Mouse (Mus musculus) thymus, postnatal 25 days (tissue): ENCODE measurements at regions not wholly inside any gene's neighbourhood (a gene's known extent, or its start where the extent isn't known, plus 50 kb on each side); places are given as distances from the start of the nearest gene placed in this dataset.
A peak's percentile ranks its signal among the peaks of the same experiment; 100 is the strongest.

Source experiments
- DNase-seq: peaks from one replicate; pipeline ENCODE4 v3.0.0; 2022

DNA sequence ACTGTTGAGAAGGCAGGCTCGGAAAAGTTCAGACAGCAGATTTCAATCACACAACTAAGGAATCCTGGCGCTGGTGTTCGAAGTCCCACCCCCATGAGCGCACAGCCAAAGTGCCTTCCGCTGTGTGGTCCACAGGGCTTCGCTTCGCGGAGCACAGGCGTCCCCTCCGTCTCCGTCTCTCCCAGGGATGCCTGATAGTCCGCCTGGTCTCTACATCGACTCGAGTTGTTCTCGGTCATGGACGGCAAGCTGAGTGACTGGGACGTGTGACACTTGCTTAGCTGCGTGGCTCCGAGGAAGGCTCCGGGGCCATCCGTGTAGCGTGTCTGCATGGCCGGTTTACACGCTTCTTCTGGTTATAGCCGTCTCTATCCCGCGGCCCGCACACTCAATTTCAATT, 224.0 kb downstream of the Gm26897 start:
- DNase-seq: no peak

DNA sequence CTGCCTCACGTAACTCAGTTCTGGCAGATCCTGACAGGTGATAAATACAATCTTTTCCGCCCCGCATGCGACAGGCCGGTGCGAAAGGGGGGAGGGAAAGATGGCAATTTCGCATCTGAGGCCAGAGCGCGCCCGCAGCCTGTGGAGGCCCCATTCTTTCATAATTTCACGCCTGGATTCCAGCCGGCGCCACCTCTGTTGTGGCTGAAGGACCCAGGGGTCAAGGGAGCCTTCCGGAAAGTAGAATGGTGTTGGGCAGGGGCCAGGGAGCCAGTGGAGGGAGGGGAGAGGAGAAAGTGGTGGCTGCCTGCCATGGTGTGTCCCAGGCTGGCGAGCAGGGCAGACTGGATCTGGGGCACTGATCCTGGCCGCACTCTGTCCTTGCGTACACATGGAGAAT, 224.5 kb downstream of the Gm26897 start:
- no peak for DNase-seq

DNA sequence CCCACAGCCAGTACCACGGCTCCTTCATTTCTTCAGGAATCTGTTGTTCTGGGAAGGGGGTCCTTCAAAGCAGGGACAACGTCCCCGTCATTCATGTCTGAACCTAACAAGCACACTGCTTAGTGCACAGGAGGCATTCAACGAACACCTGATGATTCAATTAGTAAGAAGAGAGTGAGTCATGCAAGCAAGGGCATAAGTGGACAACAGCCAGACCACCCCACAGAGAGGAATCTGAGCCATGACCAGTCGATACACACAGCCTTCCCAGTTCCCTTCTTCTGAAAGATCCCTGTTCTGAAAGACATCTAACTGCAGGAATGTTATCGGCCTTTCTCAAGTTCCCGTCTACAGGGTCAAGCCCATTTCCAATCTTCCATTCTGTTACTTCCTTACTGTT, 231.6 kb downstream of the Gm26897 start:
- DNase-seq: no peak

DNA sequence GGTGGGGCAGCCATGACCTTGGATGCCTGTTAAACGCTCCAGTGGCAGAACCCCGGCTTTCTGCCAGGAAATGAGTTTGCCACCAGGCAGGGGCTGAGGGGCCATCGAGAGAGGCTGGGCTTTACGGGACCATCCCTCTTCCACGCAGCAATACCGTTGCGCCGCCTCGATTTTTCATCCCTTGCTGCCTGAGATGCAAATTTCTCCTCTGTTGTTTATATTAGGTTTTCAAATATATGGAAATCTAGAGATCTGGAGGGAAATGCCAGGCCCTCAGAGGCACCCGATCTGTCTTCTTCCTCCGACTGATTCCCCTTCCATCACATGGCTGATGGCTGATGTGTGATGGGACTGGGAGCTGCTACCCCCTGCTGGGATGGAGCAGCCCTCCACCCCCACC, 234.4 kb downstream of the Gm26897 start:
- no peak for DNase-seq

DNA sequence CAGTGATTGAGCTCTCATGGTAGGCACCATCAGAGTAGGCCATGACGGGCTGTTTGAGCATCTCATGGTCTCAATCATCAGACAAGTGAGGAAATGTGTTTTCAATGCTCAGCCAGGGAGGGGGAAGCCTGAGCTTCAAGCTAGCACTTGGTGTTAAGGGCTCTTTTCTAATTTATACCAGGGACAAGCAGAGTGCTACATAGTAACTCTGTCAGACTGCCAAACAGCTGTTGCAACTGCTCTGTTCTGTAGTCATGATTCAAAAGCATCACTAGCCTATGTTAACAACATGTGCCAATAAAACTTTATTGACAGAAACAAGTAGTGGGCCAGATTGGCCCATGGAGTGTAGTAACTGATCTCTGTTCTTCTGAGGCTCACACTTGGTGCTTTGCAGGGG, 235.0 kb downstream of the Gm26897 start:
- no peak for DNase-seq

DNA sequence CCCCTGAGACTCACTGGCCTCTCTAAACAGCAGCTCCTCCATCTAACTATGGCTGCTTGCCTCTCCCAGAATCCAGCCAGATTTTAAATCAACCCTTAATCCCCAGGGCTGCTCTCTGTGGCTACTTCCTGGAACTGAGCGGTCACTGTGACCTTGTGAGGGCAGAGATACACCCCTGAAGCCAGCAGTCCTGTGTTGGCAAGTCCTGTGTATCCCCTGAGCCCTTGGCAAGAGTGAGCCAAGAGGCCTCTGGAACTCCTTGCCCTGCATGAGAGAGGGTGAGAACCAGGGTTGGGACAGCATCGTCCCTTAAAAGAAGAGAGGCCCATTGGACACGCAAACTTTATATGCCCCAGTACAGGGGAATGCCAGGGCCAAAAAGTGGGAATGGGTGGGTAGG, 237.5 kb downstream of the Gm26897 start:
- DNase-seq: no peak

DNA sequence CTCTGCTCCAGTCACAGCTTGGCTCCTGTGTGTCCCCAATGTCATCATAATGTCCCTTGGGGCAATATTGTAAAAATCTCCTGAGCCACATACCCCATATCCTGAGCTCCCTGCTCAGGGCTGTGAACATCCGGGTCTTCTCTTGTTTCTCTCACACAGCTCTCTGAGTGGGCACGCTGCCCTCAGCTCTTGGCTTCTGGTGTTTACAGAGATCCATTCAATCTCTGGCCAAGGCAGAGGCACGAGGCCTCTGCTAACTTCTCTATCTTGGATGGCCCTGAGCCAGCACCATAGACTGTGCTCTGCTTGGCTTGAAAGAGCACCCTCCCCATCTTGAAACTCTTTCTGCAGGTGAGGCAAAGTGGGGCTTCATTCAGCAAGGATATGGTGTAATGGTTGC, 238.2 kb downstream of the Gm26897 start:
- no peak for DNase-seq

DNA sequence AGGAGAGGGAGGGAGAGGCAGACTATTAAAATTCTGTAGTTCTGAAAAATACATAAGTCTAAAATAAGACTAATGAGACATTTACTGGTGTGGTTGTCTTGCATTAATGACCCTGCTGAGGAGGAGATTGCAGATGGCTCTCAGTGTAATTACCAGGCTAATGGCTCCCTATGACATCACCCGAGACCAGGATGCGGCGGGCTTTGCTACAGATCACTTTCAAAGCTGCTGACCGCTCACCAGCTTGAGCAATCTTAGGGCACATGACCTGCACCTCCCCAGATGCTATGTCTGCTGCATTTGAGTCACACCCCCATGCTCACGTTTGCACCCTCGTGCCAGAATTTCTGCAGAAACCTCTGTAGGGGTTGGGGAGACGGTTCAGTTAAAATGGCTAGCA, 242.0 kb downstream of the Gm26897 start:
- DNase-seq: no peak

DNA sequence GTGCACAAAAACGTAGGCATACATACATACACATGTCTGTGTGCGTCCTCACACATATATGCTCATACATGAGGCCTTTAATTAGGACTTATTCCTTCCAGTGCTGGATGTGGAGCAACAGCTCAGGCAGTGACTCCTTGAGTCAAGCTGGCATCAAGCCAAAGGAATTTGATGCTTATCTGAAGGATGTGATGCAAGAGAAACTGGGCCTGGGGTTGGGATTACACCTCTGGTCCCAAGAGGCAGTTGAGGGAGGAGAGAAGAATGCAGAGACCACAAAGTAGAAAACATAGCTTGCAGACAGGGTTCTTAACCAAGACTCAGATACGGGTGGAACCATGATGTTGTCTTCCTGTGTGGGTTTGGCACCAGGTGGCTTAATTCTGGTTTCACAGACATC, 245.9 kb downstream of the Gm26897 start:
- DNase-seq: no peak

DNA sequence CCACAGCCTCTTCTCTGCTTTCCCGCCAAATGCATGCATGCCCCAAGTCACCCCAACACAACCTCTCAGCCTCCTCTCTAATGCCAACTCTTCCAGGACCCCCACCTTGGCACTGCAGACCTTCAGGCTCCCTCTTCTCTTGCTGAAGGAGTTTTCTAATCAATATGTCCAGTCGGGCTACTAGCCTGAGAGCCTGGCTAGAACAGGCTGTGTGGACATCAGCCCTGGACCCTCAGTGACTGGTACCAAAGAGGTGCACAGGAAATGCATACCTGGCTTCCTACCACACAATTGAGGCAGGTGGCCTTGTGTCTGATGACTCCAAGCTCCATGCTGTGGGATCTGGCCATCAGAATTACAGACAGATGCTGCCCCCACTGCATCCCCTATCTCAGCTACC, 248.4 kb downstream of the Gm26897 start:
- no peak for DNase-seq

DNA sequence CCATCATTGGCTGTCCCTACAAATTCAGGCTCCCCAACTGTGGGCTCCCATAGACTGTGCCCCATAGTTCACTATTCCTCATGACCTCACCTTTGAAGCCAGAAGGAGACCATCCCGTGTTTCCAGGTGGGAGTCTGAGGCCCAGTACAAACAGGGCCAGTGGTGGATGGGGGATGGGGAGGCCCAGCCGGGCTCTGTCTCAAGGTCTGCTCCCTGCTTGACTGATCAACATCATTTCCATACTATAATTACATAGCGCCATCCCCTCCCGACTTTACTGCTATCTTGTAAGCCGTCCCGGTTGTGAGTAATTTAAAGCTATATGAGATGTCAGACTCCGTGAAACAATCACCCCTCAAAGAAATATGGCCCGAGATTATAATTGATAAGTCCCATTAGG, 252.3 kb downstream of the Gm26897 start:
- DNase-seq: no peak

DNA sequence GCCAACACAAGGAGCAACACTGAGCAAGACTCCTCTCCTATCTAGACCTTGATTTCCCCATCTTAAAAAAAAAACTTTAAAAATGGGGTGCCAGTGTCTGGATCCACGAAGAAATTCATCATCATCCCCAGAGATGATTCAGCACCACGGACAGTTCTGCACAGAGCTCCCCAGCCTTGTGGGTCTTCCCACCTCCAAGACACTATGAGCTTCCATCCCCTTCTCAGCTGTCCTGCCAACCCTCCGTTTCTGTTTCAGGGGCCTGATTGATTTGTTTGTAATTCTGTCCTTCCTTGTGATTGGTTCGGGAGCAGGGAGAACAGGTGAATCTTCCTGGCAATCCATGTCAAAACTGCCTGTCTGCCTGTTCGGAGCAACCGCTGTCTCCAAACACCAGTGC, 253.3 kb downstream of the Gm26897 start:
- DNase-seq: no peak

DNA sequence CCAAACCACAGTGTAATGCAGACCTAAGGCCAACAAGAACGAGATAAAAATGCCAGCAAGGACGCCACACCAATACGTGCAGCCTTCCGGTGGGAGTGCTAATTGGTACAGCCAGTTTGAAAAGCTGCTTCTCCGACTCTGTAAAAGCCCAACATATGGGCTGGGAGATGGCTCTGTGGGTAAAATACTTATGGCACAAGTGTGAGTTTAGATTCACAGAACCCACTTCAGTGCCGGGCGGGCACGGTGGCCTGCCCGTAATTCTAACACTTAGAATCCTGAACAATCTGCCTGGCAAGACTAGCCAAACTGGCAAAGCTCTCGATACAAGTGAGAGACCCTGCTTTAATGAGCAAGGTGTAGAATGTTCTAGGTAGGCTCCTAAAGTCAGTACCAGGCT, 258.1 kb downstream of the Gm26897 start:
- DNase-seq: no peak

DNA sequence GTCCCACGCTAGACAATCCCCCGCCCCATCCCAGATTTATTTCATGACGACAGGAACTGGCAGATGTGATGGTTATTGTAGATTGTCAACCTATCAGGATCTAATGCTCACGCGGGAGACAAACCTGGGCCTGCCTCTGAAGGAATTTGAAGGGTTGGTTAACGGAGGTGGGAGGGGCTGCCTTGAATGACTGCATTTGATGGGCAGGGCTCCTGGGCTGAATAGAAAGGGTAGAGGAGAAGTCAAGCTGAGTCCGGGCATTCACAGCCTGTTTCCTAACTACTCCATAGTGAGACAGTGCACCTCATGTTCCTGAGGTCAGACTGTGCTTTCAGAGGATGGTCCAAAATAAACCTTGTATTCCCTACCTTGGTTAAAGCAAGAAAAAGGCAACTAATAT, 259.1 kb downstream of the Cryba4 start:
- no peak for DNase-seq

DNA sequence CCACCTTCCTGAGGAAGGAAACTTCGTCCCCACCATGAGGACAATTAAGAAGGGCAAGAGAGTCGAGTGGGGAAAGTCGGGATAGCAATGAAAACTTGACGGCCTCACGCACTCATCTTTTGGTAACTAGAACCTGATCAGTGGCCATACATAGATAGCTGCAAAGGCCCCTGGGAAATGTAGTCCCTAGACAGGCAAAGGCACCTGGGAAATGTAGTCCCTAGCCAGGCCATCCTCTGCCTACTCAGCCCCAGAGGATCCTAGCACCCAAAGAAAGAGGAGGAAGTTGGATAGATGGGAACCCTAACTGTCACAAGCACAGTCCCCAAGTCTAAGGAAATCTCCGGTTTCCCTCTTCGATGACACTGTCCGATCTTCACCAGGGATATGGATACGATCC, 258.4 kb downstream of the Cryba4 start:
- DNase-seq: no peak

DNA sequence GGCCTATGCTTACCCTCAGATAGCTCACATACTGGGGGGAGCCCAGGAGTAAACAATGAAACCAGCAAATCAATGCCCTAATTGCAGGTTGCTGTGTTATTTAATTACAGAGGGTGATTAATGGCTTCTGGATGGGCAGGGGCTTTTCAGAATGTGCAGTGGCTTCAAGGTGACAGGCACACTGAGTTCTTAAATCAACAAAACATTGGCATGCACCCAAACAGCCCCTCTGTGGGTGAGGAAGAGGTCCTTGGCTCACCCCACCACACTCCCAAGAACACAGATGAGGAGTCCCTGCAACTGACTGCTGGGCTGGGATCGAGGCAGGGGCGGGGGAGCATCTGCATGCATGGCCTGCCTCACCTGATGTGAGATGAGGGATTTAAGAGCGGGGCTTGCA, 255.5 kb downstream of the Cryba4 start:
- DNase-seq: no peak

DNA sequence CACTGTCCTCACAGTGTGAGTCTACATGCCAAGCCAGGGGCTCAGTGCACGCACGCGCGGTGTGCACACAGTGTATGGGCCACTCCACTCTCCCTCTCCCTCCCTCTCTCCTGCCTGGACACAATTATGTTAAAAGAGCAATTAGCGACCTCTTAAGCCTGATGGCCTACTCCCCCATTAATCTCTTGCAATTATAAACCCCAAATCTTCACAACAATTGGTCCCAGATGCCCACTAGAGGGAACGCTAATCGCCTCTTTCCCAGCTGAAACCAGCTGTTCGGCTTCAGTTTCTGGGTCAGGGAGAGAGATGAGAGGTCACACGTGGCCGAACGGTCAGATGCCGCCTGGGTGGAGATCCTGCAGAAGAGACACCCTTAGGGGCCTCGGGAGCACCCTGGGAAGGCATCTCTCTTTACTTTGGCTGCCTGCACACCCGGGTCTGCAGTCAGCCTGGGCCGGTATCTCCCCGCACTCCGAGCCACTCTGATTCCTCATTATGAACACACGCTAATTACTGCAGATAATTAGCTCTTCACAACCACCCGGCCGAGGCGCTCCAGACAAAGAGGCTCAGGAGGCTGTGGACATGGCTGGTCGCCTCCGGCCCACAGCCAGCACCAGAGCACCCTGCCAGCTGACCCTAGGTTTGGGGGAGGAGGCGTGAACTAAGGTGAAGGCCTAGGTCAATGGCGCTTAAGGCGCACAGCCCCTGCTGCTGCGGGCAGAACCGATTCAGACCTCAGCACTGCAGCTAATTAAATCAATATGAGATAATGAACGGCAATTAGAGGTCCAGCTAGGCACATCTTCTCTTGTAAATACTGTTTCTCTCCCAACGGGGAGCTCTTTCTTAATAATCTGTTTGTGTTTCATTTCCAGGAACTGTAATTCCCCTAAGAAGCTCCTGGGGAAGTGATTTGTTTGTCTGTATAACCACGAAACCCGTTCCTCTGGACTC, 250.3 kb downstream of the Cryba4 start:
- DNase-seq: no peak

DNA sequence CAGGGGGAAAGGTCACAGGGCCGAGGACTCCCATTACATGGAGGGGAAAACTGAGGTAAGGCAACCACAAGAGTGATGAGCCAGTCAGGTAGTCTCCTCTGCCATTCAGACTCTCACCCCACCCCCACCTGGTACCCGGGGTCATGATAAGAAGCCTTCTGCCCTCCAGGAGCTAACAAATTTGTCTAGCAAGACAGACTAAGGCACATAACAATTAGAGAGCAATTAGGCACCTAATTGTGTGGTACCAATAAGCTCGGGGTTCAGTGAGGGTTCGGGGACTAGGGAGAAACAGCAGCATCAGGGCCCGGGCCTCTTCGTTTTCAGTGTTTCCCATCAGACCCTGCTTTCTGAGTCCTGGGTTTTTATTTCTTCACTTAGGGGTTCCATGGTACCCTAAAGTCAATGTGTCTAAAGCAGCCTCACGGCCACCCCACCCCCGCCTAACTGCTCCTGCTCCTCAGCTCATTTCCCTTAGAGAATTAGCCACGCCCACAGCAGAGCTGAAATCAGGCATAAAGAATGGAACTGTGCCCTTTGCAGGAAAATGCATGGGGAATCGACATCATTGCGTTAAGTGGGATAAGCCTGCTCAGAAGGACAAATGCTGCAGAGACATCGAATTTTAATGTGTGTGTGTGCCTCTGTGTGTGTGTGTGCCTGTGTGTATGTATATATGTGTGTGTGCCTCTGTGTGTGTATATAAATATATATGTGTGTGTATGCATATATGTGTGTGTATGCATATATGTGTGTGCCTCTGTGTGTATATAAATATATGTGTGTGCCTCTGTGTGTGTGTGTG, 249.3 kb downstream of the Cryba4 start:
- no peak for DNase-seq

DNA sequence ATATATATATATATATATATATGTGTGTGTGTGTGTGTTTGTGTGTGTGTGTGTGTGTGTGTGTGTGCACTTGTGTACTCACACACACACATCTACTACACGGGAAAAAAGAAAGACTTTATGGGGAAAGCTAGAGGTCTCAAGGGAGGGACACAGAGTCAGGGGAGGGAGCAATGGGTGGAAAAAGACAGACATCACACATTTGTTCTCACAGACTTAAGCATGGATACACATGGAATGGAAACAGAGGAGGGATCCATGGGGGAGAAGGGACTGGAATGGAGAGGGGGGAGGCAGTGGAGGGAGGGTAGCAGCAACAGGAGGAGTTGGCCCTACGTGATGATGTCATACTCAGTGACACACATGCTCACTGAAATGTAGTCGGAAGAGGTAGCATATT, 248.3 kb downstream of the Cryba4 start:
- DNase-seq: no peak

DNA sequence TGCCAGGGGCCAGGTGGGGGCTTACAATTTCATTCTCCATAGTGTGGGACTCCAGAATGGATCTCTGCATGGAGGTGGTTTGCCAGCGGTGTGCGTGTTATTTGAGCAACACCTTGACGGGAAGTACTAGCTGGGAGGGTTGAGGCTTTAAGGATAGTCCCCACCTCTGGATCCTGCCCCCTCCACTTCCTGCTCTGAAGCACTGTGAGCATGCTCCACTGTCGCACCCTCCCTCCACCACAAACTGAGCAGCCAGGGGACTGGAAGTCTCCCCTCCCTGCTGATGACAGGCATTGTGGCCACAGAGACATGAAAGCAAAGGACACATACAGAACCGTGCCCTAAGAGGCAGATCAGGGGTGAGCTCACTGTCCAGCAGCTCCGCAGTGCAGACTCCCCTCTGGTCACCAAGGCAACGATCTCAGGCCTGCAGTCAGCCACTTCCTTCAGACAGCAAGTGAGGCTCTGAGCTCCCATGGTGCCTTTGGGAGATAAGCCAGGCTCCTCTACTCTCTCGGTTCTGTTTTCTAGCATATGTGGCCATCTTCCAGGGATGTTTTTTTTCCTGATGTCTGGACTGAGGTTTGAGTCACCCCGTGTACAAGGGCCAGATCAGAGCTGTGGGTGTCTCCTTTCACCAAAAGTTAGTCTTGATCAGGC, 239.7 kb downstream of the Cryba4 start:
- DNase-seq: peak; percentile 1

DNA sequence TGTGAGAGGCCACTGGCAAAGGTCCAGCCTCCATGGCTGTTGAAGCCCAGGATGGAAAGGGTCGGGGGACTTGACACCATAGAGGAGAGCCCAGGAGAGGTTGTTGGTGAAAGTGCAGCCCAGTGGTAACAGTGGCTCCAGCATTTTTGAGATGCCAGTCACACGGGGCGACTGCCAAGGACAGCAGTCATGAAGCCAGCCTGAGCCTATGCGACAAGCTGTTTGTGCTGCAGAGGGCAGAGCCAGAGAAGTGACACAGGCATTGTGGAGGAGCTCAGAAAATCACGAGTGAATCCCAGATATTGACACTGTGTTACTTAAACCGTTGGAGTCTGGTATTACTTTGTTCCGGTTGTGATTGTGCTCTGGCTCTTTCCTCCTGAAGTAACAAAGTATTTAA, 233.4 kb downstream of the Cryba4 start:
- no peak for DNase-seq

DNA sequence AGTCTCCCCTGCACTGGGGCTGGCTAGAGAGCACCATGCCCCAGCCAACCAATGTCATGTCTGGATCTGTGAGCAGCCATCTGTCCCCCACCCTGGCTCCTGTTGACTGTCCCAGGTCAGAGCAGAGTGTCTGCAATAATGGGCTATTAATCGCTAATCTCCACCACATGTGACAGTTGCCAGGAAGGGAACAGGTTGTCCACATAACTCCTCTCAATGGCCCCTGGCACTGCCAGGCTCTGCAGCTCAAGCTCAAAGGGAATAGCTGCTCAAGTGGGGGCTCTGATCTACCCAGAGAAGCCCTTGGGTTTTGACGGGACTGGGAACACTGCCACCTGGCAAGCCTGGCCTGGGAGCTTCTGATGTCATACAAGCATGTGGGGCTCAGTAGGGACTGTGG, 231.4 kb downstream of the Cryba4 start:
- no peak for DNase-seq

DNA sequence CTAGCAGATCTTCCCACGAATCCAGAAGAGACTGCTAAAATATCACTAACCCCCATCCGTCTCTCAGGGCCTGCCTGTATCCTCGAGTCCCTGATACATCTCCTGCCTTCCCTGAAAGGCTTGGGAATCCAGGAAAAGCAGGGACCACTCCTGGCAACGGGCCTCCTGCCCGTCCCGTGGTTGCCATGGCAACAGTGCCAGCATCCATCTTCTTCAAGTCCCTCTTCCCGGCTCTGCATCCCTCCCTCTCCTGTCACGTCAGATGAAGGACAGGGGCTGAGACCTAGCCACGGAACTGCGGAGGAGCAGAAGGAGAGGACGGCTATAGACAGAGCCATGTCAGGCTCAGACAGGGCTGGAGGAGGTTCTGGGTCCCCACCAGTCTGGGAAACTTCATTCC, 222.4 kb downstream of the Cryba4 start:
- no peak for DNase-seq

DNA sequence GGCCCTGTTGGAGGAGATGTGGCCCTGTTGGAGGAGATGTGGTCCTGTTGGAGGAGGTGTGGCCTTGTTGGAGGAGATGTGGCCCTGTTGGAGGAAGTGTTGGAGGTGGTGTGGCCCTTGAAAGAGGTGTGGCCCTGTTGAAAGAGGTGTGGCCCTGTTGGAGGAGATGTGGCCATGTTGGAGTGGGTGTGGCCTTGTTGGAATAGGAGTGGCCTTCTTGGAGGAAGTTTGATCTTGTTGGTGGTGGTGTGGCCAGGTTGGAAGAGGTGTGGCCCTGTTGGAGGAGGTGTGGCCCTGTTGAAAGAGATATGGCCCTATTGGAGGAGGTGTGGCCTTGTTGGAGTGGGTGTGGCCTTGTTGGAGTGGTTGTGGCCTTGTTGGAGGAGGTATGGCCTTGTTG, 220.3 kb downstream of the Cryba4 start:
- DNase-seq: no peak
